ENCODE assay signal across 8 mouse cellular contexts in genomic region chr1:191183163-191184065, GRCm38 (mm10). TPM values are rescaled to one million over a fixed set of nuclear protein-coding genes. Genes with fewer than 3 reads are reported as not detected.
DNase-seq lines count a peak whose midpoint lies in the region; ATAC-seq and TF ChIP-seq lines count a peak whose summit lies in the region.

No protein-coding gene starts in this region.

- H3K9me3 ChIP-seq in lung, embryonic 14.5 days (ENCODE audit: low read depth, low read length): no peaks in the 10 kb centered on the region

- H3K4me2 ChIP-seq in lung, embryonic 14.5 days: peak overlapping the region; percentile 99

- ATAC-seq in lung, embryonic 14.5 days (ENCODE audit: insufficient read depth): peak; percentile 93
- ATAC-seq in neutrophil, adult 5-6 weeks (ENCODE audit: extremely low read depth, insufficient number of reproducible peaks, low FRiP score, poor library complexity, severe bottlenecking): peak; percentile 77

- DNase-seq in Muller cell, postnatal 12 days (ENCODE audit: inconsistent ontology term): peak; percentile 100
- peak; percentile 91 for DNase-seq in cerebellum, adult 9-10 months
- peak; percentile 85 for DNase-seq in forelimb bud, embryonic 11.5 days (ENCODE audit: low read depth, low spot score)
- peak; percentile 100 for DNase-seq in heart, postnatal 4 days
- DNase-seq in layer of hippocampus, adult 8-10 months (ENCODE audit: low spot score in 2 of 2): peak; percentile 78 to 83
- DNase-seq in lung, embryonic 14.5 days: peak; percentile 98
- DNase-seq in testis, postnatal 14 days (ENCODE audit: low spot score): peak; percentile 91

- H3K4me1 ChIP-seq in lung, embryonic 14.5 days (ENCODE audit: insufficient read depth): peaks cover 29% of the 10 kb centered on the region

- no peaks in the 10 kb centered on the region for H3K36me3 ChIP-seq in lung, embryonic 14.5 days (ENCODE audit: insufficient read depth)

- H3K4me3 ChIP-seq in lung, embryonic 14.5 days (ENCODE audit: low read depth, low read length): peak overlapping the region; percentile 60

- H3K9ac ChIP-seq in lung, embryonic 14.5 days: peak overlapping the region; percentile 62

- peak overlapping the region; percentile 79 for H3K27ac ChIP-seq in lung, embryonic 14.5 days (ENCODE audit: low read depth)

- peaks cover 49% of the 10 kb centered on the region for H3K27me3 ChIP-seq in lung, embryonic 14.5 days (ENCODE audit: insufficient read depth, low read length)

- under 1% methylated on average over 67 of the region's 67 CpGs for WGBS in lung, embryonic 14.5 days

- TF ChIP-seq CTCF in lung, embryonic 14.5 days (IDR thresholded peaks at IDR 0.05; ENCODE audit: low read depth): no peak

RNA-seq across cellular contexts. Expression of gene Fam71a, which starts 18.8 kb away (rescaled TPM):
- total RNA-seq in heart, postnatal 4 days (2021): not detected
- not detected for total RNA-seq in layer of hippocampus, adult 8-10 months (2022)
- polyA plus RNA-seq in lung, embryonic 14.5 days (2014; fragmentation: Nextera tagmentation; extraction: Ambion mirVana): not detected in 2 replicates
- total RNA-seq in neutrophil, adult 5-6 weeks (2017): 10.4 and 13.8 TPM in 2 replicates

RNA-seq across cellular contexts. Expression of gene Atf3, which starts 34.4 kb away (rescaled TPM):
- total RNA-seq in heart, postnatal 4 days (2021): 10 to 100 TPM; 15.9 to 22.2 TPM
- 1 to 10 TPM in 3 of 4 experiments, under 1 TPM in 1; 0.80 to 7.7 (median 3.5) TPM for total RNA-seq in layer of hippocampus, adult 8-10 months (2022)
- 3.7 and 4.5 TPM in 2 replicates for polyA plus RNA-seq in lung, embryonic 14.5 days (2014; fragmentation: Nextera tagmentation; extraction: Ambion mirVana)
- total RNA-seq in neutrophil, adult 5-6 weeks (2017): 120 and 181 TPM in 2 replicates

Comparison
In these comparisons a context has a peak if more than half of its experiments do, and no peak if none do; other contexts are left out.
1. Peak in every context shown above with its lines: DNase-seq, ATAC-seq, H3K4me3 ChIP-seq and H3K27ac ChIP-seq.
2. RNA of gene Fam71a, which starts 18.8 kb away (total RNA-seq): 10.4 to 13.8 TPM in neutrophil, adult 5-6 weeks; not detected in heart, postnatal 4 days and not detected in layer of hippocampus, adult 8-10 months; every median in the first group is over 10 times any median in the second.